Mouse (Mus musculus): Measurements from ENCODE around the gene Il1r1. TPM values are rescaled to one million over a fixed set of nuclear protein-coding genes. Genes with fewer than 3 reads are reported as not detected.

The Il1r1 gene
- polyA plus RNA-seq, 1 experiment from 2014 or later, result 10.3 TPM

Other genes with a start within 250 kb of the Il1r1 start
- gene Il1r2, start 151.0 kb upstream of the Il1r1 start, polyA plus RNA-seq (2015; fragmentation: Nextera tagmentation; extraction: Ambion mirVana), result 4.0 and 4.7 TPM in 2 replicates
- gene Il1rl2, start 99.5 kb downstream of the Il1r1 start, polyA plus RNA-seq (2015; fragmentation: Nextera tagmentation; extraction: Ambion mirVana), result 14.1 and 15.5 TPM in 2 replicates
- 4.5 and 5.6 TPM in 2 replicates for gene Il1rl1, start 204.5 kb downstream of the Il1r1 start, polyA plus RNA-seq (2015; fragmentation: Nextera tagmentation; extraction: Ambion mirVana)
- gene Il18r1, start 240.5 kb downstream of the Il1r1 start, polyA plus RNA-seq (2015; fragmentation: Nextera tagmentation; extraction: Ambion mirVana), result 0.41 and 0.55 TPM in 2 replicates